Mouse (Mus musculus): Measurements from ENCODE around the gene Cabp1. TPM values are rescaled to one million over a fixed set of nuclear protein-coding genes. Genes with fewer than 3 reads are reported as not detected.

Gene Cabp1
- polyA plus RNA-seq, 1 experiment: 0.72 TPM

GRCm38 (mm10) chr5:115179596-115179995, 14.6 kb downstream of the Cabp1 start:
- DNase-seq (ENCODE audit: low read depth in 1 of 2, low spot score in 2 of 2): no peak
- H3K4me1 ChIP-seq (ENCODE audit: control insufficient read depth, insufficient read depth, insufficient read length): no peaks in the 10 kb centered on the region; the same call in 1 of the 2 replicates
- no peak overlapping the region for H3K4me3 ChIP-seq (ENCODE audit: extremely low read depth, insufficient read depth, insufficient read length)
- no peak overlapping the region for H3K27ac ChIP-seq (ENCODE audit: insufficient read depth, low read length)
- 92% methylated on average over 11 of the region's 11 CpGs for WGBS
- H3K27me3 ChIP-seq (ENCODE audit: control insufficient read depth, insufficient read depth, low read length): no peaks in the 10 kb centered on the region
- TF ChIP-seq POLR2A (IDR thresholded peaks at IDR 0.05; ENCODE audit: low read depth, low read length): no peak
- H3K36me3 ChIP-seq (ENCODE audit: control insufficient read depth, insufficient read depth, low read length): no peaks in the 10 kb centered on the region

- no peak for DNase-seq (ENCODE audit: low read depth in 1 of 2, low spot score in 2 of 2)
- no peak for TF ChIP-seq POLR2A (IDR thresholded peaks at IDR 0.05; ENCODE audit: low read depth, low read length)
- no peak for TF ChIP-seq CTCF (IDR thresholded peaks at IDR 0.05; ENCODE audit: extremely low read depth, insufficient read depth, insufficient read length, insufficient replicate concordance)
- Histone ChIP-seq H3K36me3 (ENCODE audit: control insufficient read depth, insufficient read depth, low read length) (no peaks in the 10 kb centered on the region), H3K27me3 (ENCODE audit: control insufficient read depth, insufficient read depth, low read length) (no peaks in the 10 kb centered on the region), H3K4me3 (ENCODE audit: extremely low read depth, insufficient read depth, insufficient read length) (no peak overlapping the region), H3K4me1 (ENCODE audit: control insufficient read depth, insufficient read depth, insufficient read length) (no peaks in the 10 kb centered on the region; the same call in 1 of the 2 replicates), H3K27ac (ENCODE audit: insufficient read depth, low read length) (no peak overlapping the region)
- WGBS: 39% methylated on average over 6 of the region's 6 CpGs
Observed at GRCm38 (mm10) chr5:115177866-115178265, 16.3 kb downstream of the Cabp1 start.

GRCm38 (mm10) chr5:115174554-115174953, 19.6 kb downstream of the Cabp1 start:
- WGBS: 82% methylated on average over 1 of the region's 1 CpGs
- H3K27ac ChIP-seq (ENCODE audit: insufficient read depth, low read length): no peak overlapping the region
- H3K4me1 ChIP-seq (ENCODE audit: control insufficient read depth, insufficient read depth, insufficient read length): no peaks in the 10 kb centered on the region
- TF ChIP-seq POLR2A (IDR thresholded peaks at IDR 0.05; ENCODE audit: low read depth, low read length) (no peak), CTCF (IDR thresholded peaks at IDR 0.05; ENCODE audit: extremely low read depth, insufficient read depth, insufficient read length, insufficient replicate concordance) (peak; percentile 34; the same call in 1 of the 2 replicates)
- no peak overlapping the region for H3K4me3 ChIP-seq (ENCODE audit: extremely low read depth, insufficient read depth, insufficient read length)
- no peaks in the 10 kb centered on the region for H3K27me3 ChIP-seq (ENCODE audit: control insufficient read depth, insufficient read depth, low read length)
- DNase-seq (ENCODE audit: low read depth in 1 of 2, low spot score in 2 of 2): no peak
- no peaks in the 10 kb centered on the region for H3K36me3 ChIP-seq (ENCODE audit: control insufficient read depth, insufficient read depth, low read length)

GRCm38 (mm10) chr5:115170150-115170549, 24.0 kb downstream of the Cabp1 start:
- no peaks in the 10 kb centered on the region for H3K36me3 ChIP-seq (ENCODE audit: control insufficient read depth, insufficient read depth, low read length)
- H3K4me1 ChIP-seq (ENCODE audit: control insufficient read depth, insufficient read depth, insufficient read length): peaks cover 19% of the 10 kb centered on the region; the same call in 1 of the 2 replicates
- WGBS: 93% methylated on average over 8 of the region's 8 CpGs
- DNase-seq (ENCODE audit: low read depth in 1 of 2, low spot score in 2 of 2): no peak
- TF ChIP-seq POLR2A (IDR thresholded peaks at IDR 0.05; ENCODE audit: low read depth, low read length) (no peak), CTCF (IDR thresholded peaks at IDR 0.05; ENCODE audit: extremely low read depth, insufficient read depth, insufficient read length, insufficient replicate concordance) (no peak)
- H3K4me3 ChIP-seq (ENCODE audit: extremely low read depth, insufficient read depth, insufficient read length): no peak overlapping the region
- no peaks in the 10 kb centered on the region for H3K27me3 ChIP-seq (ENCODE audit: control insufficient read depth, insufficient read depth, low read length)
- H3K27ac ChIP-seq (ENCODE audit: insufficient read depth, low read length): no peak overlapping the region

GRCm38 (mm10) chr5:115168641-115169415, 25.4 kb downstream of the Cabp1 start:
- DNase-seq (ENCODE audit: low read depth in 1 of 2, low spot score in 2 of 2): no peak
- H3K27ac ChIP-seq (ENCODE audit: insufficient read depth, low read length): no peak overlapping the region
- WGBS: 54% methylated on average over 27 of the region's 27 CpGs
- no peaks in the 10 kb centered on the region for H3K27me3 ChIP-seq (ENCODE audit: control insufficient read depth, insufficient read depth, low read length)
- TF ChIP-seq CTCF (IDR thresholded peaks at IDR 0.05; ENCODE audit: extremely low read depth, insufficient read depth, insufficient read length, insufficient replicate concordance) (no peak), POLR2A (IDR thresholded peaks at IDR 0.05; ENCODE audit: low read depth, low read length) (no peak)
- H3K36me3 ChIP-seq (ENCODE audit: control insufficient read depth, insufficient read depth, low read length): no peaks in the 10 kb centered on the region
- H3K4me1 ChIP-seq (ENCODE audit: control insufficient read depth, insufficient read depth, insufficient read length): peaks cover 19% of the 10 kb centered on the region; the same call in 1 of the 2 replicates
- no peak overlapping the region for H3K4me3 ChIP-seq (ENCODE audit: extremely low read depth, insufficient read depth, insufficient read length)

- H3K36me3 ChIP-seq (ENCODE audit: control insufficient read depth, insufficient read depth, low read length): no peaks in the 10 kb centered on the region
- no peaks in the 10 kb centered on the region for H3K27me3 ChIP-seq (ENCODE audit: control insufficient read depth, insufficient read depth, low read length)
- no peak for TF ChIP-seq CTCF (IDR thresholded peaks at IDR 0.05; ENCODE audit: extremely low read depth, insufficient read depth, insufficient read length, insufficient replicate concordance)
- TF ChIP-seq POLR2A (IDR thresholded peaks at IDR 0.05; ENCODE audit: low read depth, low read length): peak; percentile 25
- no peak overlapping the region for H3K4me3 ChIP-seq (ENCODE audit: extremely low read depth, insufficient read depth, insufficient read length)
- peak overlapping the region; percentile 77 for H3K27ac ChIP-seq (ENCODE audit: insufficient read depth, low read length)
- peaks cover 19% of the 10 kb centered on the region; the same call in 1 of the 2 replicates for H3K4me1 ChIP-seq (ENCODE audit: control insufficient read depth, insufficient read depth, insufficient read length)
- peak; percentile 65 to 79 for DNase-seq (ENCODE audit: low read depth in 1 of 2, low spot score in 2 of 2)
- 14% methylated on average over 6 of the region's 6 CpGs for WGBS
Observed at GRCm38 (mm10) chr5:115167396-115167795, 26.8 kb downstream of the Cabp1 start.

GRCm38 (mm10) chr5:115166815-115167194, 27.4 kb downstream of the Cabp1 start:
- DNase-seq (ENCODE audit: low read depth in 1 of 2, low spot score in 2 of 2): no peak

More at GRCm38 (mm10) chr5:115166815-115167194, 27.4 kb downstream of the Cabp1 start:
- WGBS: 57% methylated on average over 7 of the region's 7 CpGs
- no peaks in the 10 kb centered on the region for H3K36me3 ChIP-seq (ENCODE audit: control insufficient read depth, insufficient read depth, low read length)
- peaks cover 19% of the 10 kb centered on the region; the same call in 1 of the 2 replicates for H3K4me1 ChIP-seq (ENCODE audit: control insufficient read depth, insufficient read depth, insufficient read length)
- no peak overlapping the region for H3K4me3 ChIP-seq (ENCODE audit: extremely low read depth, insufficient read depth, insufficient read length)
- TF ChIP-seq POLR2A (IDR thresholded peaks at IDR 0.05; ENCODE audit: low read depth, low read length) (no peak), CTCF (IDR thresholded peaks at IDR 0.05; ENCODE audit: extremely low read depth, insufficient read depth, insufficient read length, insufficient replicate concordance) (no peak)
- no peaks in the 10 kb centered on the region for H3K27me3 ChIP-seq (ENCODE audit: control insufficient read depth, insufficient read depth, low read length)
- peak overlapping the region; percentile 77 for H3K27ac ChIP-seq (ENCODE audit: insufficient read depth, low read length)

Data from spleen, adult 2 months (tissue).